Mouse (Mus musculus) brown adipose tissue, adult 24 weeks (tissue): ENCODE data around the gene Zfp3. TPM values are rescaled to one million over a fixed set of nuclear protein-coding genes. Genes with fewer than 3 reads are reported as not detected.

Experiments
- H3K27ac ChIP-seq: fragments of 200-500 bp; replicated peaks from 2 replicates; pipeline ENCODE4 v1.5.1; 2012; ENCODE audit warnings: low read depth, mild to moderate bottlenecking, low read length
- H3K4me1 ChIP-seq: fragments of 200-500 bp; 2 replicates; pipeline ENCODE4 v1.6.1; 2012; ENCODE audit warnings: low read length, mixed read lengths; ENCODE audit not compliant: control insufficient read depth, insufficient read depth, insufficient read length
- H3K4me3 ChIP-seq: fragments of 200-500 bp; 2 replicates; pipeline ENCODE4 v1.5.1; 2012; ENCODE audit warnings: low read depth, mild to moderate bottlenecking, low read length, moderate library complexity; ENCODE audit not compliant: insufficient read depth
- polyA plus RNA-seq: library from polyadenylated mRNA; stranded (reverse); fragments of >200 nt; gene quantifications from 2 replicates; pipeline ENCODE4 v1.2.4, GENCODE M21; 2012; ENCODE audit not compliant: missing spikeins, insufficient read depth, insufficient read length

Zfp3 gene
- 3.5 and 5.5 TPM in 2 replicates for polyA plus RNA-seq

GRCm38 (mm10) chr11:70763936-70764808, at the start of gene Zfp3:
Gene Zfp3 (plus strand): TSS chr11:70764209.
- Histone ChIP-seq H3K27ac (peak within 1 kb of the TSS; percentile 45), H3K4me1 (0 out of 2 replicates have a peak, but pooled peaks cover 2% of the 10 kb centered on the region), H3K4me3 (peak within 1 kb of the TSS; percentile 73)

- Histone ChIP-seq H3K27ac (no peak overlapping the region), H3K4me1 (peaks cover 2% of the 10 kb centered on the region; the same call in 1 of the 2 replicates), H3K4me3 (no peak overlapping the region)
These were observed 48.2 kb upstream of the Zfp3 start for GRCm38 (mm10) chr11:70715832-70716231.

GRCm38 (mm10) chr11:70718481-70718880, 45.5 kb upstream of the Zfp3 start:
- Histone ChIP-seq H3K4me1 (peaks cover 2% of the 10 kb centered on the region; the same call in 1 of the 2 replicates), H3K4me3 (no peak overlapping the region), H3K27ac (no peak overlapping the region)

GRCm38 (mm10) chr11:70720567-70720966, 43.4 kb upstream of the Zfp3 start:
- H3K27ac ChIP-seq: peak overlapping the region; percentile 22; the same call in 1 of the 2 replicates
- H3K4me1 ChIP-seq: peaks cover 2% of the 10 kb centered on the region; the same call in 1 of the 2 replicates
- H3K4me3 ChIP-seq: no peak overlapping the region

- H3K4me3 ChIP-seq: no peak overlapping the region
- peak overlapping the region; percentile 22; the same call in 1 of the 2 replicates for H3K27ac ChIP-seq
- peaks cover under 1% of the 10 kb centered on the region; the same call in 1 of the 2 replicates for H3K4me1 ChIP-seq
These were observed 42.9 kb upstream of the Zfp3 start for GRCm38 (mm10) chr11:70721072-70721471.

GRCm38 (mm10) chr11:70724706-70725105, 39.3 kb upstream of the Zfp3 start:
- H3K4me1 ChIP-seq: no peaks in the 10 kb centered on the region; the same call in 1 of the 2 replicates
- H3K4me3 ChIP-seq: no peak overlapping the region

GRCm38 (mm10) chr11:70726585-70726984, 37.4 kb upstream of the Zfp3 start:
- Histone ChIP-seq H3K27ac (no peak overlapping the region), H3K4me1 (peaks cover 4% of the 10 kb centered on the region), H3K4me3 (no peak overlapping the region)

More at GRCm38 (mm10) chr11:70724706-70725105, 39.3 kb upstream of the Zfp3 start:
- no peak overlapping the region for H3K27ac ChIP-seq

GRCm38 (mm10) chr11:70727385-70727784, 36.6 kb upstream of the Zfp3 start:
- Histone ChIP-seq H3K27ac (no peak overlapping the region), H3K4me1 (peaks cover 4% of the 10 kb centered on the region), H3K4me3 (no peak overlapping the region)

- peaks cover 4% of the 10 kb centered on the region for H3K4me1 ChIP-seq
- H3K4me3 ChIP-seq: no peak overlapping the region
- H3K27ac ChIP-seq: peak overlapping the region; percentile 81
These were observed 33.5 kb upstream of the Zfp3 start for GRCm38 (mm10) chr11:70730427-70731038.

- Histone ChIP-seq H3K4me1 (peaks cover 4% of the 10 kb centered on the region), H3K27ac (peak overlapping the region; percentile 81), H3K4me3 (no peak overlapping the region)
These were observed 32.8 kb upstream of the Zfp3 start for GRCm38 (mm10) chr11:70731178-70731577.

GRCm38 (mm10) chr11:70733256-70733655, 30.8 kb upstream of the Zfp3 start:
- H3K4me3 ChIP-seq: no peak overlapping the region
- H3K27ac ChIP-seq: no peak overlapping the region
- H3K4me1 ChIP-seq: peaks cover 4% of the 10 kb centered on the region

GRCm38 (mm10) chr11:70737749-70738148, 26.3 kb upstream of the Zfp3 start:
- Histone ChIP-seq H3K4me3 (no peak overlapping the region), H3K4me1 (no peaks in the 10 kb centered on the region), H3K27ac (no peak overlapping the region)

- H3K4me1 ChIP-seq: no peaks in the 10 kb centered on the region
- no peak overlapping the region for H3K4me3 ChIP-seq
- no peak overlapping the region for H3K27ac ChIP-seq
These were observed 22.4 kb upstream of the Zfp3 start for GRCm38 (mm10) chr11:70741603-70742002.

GRCm38 (mm10) chr11:70742117-70742516, 21.9 kb upstream of the Zfp3 start:
- no peak overlapping the region for H3K4me3 ChIP-seq
- no peaks in the 10 kb centered on the region for H3K4me1 ChIP-seq
- H3K27ac ChIP-seq: no peak overlapping the region
